Mouse (Mus musculus): ENCODE measurements around the gene Olfr860.
"Not testable (repeated sequence)": the region's sequence is repeated elsewhere in the genome, so short reads cannot be mapped to it uniquely, and the experiment has no call there.

The Olfr860 gene

GRCm38 (mm10) chr9:19849647-19850046 is at the start of gene Olfr860:
Gene Olfr860 (minus strand): TSS chr9:19849747.
- DNase-seq = no peak

DNA sequence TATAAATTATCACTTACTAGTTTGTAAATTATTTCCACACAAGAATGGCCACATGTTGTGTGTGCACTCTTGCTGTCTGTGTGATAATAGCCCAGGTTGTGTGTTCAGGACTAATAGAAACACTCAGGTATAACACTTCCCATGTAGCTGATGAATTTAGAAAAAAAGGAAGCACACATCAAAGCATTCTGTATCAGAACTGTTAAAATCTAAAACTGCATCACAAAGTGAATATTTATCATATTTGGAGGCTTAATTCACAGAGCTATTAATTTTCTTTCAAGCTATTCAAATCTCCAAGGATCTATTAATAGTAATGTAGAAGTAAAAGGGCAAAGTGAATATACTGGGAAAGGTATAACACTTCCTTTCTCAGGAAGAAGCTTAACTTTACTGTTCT is 38.4 kb upstream of the Olfr860 start, which contains the start of gene Olfr862:
Olfr862 (minus strand) TSS at position 101 of the 400 bp plus-strand sequence.
- no peak for DNase-seq

DNA sequence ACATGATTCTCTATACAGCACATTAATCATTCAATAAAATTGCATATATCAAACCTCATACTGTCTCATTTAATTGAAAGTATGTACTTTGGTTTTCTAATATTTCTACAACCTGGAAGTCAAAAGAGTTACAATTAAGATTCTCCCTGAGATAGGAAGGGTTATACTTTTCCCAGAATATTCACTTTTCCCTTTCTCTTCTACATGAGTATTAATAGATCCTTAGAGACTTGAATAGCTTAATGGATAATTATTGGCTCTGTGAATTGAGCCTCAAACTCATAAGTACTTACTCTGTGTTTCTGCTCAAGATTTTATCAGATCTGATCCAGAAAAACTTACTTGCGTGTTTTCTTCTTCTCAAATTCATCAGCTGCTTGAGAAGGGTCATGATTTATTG is 44.9 kb downstream of the Olfr860 start, which contains the start of gene Olfr859:
Olfr859 (plus strand) TSS at position 301 of the 400 bp plus-strand sequence.
- not testable (repeated sequence) for DNase-seq

DNA sequence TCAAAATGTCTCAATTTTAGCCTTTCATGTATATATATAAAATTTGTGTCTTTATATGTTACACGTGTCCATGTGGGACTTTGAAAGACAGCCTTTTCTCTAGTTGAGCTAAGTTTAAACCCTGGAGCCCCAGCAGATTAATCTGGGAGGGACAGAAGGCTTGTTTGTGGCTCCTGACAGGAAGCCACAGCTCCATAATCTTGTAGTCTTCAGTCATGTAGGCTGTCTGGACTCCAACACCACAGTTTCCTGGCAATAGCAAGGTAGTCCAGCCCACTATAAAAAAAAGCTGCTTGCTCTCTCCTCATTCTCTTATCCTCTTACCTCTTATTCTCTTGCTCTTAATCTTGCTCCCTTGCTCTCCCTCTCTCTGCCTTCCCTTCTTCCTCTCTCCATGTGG is 46.5 kb downstream of the Olfr860 start:
- no peak for DNase-seq

Data from lung, postnatal 14 days (tissue).